Mouse (Mus musculus) neutrophil, adult 5-6 weeks (primary cell): Measurements from ENCODE around the gene Drd3. TPM values are rescaled to one million over a fixed set of nuclear protein-coding genes. Genes with fewer than 3 reads are reported as not detected.

ENCODE experiments used
- total RNA-seq: library from RNA; stranded (forward); fragments of 200-1000 nt; gene quantifications from 2 replicates; pipeline ENCODE4 v1.2.3, GENCODE M21; 2017

Gene Drd3
- total RNA-seq, 1 experiment from 2014 or later, result not detected

Other genes with a start within 250 kb of the Drd3 start
- not detected in 2 replicates for gene Tigit, start 89.9 kb upstream of the Drd3 start, total RNA-seq
- 8.3 and 12.4 TPM in 2 replicates for gene Ccdc191, start 135.8 kb downstream of the Drd3 start, total RNA-seq
- 17.3 and 21.6 TPM in 2 replicates for gene Qtrt2, start 172.8 kb downstream of the Drd3 start, total RNA-seq
- 5.1 and 5.2 TPM in 2 replicates for gene Zdhhc23, start 225.8 kb downstream of the Drd3 start, total RNA-seq